Mouse (Mus musculus): ENCODE measurements around the gene Pate2.

The Pate2 gene

DNA sequence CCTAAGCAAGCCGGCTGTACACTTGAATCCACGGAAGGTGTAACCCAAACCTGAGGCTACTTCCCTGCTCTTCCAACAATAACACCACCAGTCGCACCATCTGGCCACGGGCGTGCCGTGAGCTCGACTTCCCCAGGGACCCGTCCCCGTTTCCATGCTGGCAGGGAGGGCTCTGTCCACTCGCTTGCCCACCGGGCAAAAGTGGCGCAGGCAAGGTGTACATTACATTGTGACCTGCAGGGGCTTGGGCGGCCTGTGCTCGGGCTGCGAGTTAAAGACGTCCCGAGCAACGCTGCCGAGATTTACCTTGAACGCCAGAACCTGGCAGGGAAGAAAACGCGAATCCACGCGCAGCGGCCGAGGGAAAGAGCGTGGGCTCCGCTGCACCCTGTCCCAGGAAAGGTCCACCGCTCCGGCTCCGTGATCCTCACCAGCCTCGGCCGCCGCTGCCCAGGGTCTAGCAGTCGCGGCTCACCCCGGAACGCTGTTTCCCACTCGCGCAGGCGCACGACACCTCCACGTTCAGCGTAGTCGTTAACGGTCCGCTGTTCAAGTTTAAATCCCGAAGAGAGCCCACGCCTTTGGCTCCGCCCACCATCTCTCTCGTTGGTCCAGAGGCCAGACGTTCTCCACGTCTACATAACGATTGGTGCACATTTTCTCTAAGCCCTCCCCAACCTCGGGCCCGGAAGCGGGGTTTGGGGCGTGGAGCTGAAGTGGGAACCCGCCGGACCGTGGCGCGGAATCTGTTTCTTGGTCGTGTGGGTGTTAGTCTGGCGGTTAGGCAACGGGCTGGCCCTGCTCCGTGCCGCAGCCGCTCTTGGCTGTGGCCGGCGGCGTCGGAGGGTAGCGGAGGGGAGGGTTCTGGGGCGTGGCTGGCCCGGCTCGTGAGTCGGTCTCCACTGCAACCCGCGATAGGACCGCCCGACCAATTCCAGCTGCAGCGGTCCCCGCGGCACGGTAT, at the start of gene Pate2, which contains the start of gene Hyls1:
Gene Pate2 (plus strand): TSS at position 714 of the 964 bp plus-strand sequence.
Gene Hyls1 (minus strand): TSS at position 828 of the 964 bp plus-strand sequence.
- peak; percentile 99 for DNase-seq (ENCODE audit: inconsistent ontology term)

DNA sequence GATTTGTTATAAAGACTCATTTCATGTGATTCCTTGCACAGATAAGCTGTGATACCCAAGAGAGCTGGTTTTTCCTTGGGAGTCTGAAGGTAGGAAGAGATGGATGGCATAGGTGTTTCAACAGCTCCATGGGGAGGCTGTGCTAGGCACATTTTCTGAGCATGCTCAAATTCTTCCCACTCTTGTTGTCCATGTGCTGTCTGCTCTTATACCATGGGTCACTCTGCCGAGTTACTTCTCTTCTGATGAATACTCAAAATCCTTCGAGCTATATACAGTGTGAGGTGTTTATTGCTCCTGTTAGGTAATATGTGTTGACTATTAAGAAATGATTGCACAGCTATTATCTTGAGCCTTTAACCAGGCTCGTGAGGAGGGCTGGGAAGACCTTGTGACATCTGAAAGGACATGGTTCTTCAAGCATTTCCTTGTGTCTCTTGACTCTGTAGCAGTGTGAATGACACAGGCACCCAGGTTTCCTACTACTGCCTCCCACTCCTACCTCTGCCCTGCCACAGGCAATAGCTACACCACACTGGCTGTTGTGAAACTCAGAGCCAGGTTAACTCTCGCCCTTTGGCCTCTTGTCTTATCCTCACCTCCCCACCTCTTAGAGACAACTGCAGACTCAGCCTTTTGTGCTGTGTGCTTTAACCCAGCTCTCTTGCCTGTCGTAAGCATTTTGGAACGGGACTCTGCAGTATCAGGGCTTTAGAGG, 49.3 kb upstream of the Pate2 start:
- no peak for DNase-seq (ENCODE audit: inconsistent ontology term)

DNA sequence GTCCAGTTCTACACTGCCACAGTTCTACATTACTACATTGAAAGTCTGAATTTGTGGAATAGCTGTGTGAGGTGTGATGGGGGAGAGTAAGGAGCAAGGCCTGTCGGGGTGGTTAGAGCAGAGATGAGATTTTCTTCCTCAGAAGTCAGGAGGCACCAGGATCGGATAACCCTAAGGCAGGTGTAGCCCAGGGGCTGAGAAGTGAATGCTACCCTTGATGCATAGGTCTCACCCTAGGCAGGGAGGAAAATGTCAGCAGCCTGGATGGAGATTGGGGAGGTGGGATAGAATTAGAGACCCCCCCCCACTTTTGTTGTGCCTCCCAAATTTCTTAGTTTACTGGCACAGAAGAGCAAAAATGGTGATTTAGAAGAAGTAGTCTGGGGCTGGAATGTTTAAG, 47.8 kb upstream of the Pate2 start:
- DNase-seq (ENCODE audit: inconsistent ontology term), result no peak

DNA sequence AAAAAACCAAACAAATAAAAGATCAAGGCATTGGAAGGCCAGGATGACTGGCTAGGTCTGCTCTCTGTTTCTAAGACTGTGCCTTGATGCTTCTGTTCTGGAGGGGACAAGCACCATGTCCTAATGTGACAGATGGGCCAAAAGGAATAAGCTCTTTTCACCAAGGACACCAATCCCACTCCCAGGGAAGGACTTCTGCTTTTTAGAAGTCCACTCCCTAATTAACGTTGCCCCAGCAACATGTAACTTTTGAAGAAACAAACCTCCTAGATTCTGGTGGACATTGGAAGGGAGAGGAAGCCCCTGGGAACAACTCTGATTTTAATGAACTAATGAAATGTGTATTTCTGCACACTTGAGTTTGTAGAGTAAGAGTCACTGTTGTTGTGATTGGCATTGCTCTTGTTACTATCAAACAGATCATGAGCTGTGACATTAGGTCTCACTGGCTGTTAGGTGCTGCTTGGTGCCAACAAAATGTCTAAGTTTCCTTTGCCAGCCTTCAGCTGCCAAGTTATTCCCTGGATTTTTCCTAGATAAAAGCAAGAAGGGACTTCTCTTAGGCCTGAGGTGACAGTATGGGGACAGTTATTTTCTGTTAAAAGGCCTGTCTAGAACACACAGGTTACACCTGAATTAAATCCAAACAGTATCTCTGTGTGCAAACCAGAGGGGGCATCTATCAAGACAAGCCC, 47.1 kb upstream of the Pate2 start:
- no peak for DNase-seq (ENCODE audit: inconsistent ontology term)

DNA sequence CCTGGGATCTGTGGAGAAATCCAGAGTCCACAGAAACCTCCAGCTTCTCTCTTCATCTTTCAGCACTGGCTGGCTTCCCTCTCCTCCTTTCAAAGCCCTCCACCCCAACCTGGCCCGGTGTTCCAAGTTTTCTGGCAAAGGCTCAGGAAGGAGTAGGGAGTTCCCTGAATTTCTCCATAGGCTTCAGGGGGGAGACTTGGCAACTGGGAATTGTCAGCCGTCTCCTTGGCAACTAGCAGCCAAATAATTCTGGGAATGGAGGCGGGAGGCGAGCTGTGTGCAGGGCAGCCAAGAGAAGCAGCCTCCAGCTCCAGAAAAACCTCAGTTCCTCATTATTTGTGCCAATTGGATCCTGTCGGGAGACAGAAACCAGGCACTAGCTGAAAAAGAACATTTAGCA, 46.5 kb upstream of the Pate2 start:
- DNase-seq (ENCODE audit: inconsistent ontology term), result peak; percentile 79

DNA sequence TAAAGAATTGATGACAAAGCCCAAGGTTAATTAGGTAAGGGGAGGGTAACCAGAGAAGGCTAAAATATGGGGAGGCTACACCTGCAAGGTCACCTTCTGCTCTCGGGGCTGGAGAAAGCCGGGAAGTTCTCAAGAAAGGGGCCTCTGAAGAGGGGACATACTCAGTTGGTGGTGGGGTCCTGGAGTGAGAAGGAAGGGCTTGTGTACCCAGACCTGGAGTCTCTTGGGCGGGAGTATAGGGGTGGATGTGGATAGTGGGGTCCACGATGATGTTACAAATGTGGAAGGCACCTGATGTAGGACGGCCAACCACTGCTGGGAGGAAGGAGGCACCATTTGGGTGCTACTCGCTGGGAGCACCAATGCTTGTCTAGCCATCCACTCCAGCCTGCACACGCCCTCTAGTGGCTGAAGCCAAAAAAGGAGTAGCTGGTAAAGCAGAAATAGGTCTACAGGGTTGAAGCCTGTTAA, 46.1 kb upstream of the Pate2 start:
- DNase-seq (ENCODE audit: inconsistent ontology term), result peak; percentile 69

DNA sequence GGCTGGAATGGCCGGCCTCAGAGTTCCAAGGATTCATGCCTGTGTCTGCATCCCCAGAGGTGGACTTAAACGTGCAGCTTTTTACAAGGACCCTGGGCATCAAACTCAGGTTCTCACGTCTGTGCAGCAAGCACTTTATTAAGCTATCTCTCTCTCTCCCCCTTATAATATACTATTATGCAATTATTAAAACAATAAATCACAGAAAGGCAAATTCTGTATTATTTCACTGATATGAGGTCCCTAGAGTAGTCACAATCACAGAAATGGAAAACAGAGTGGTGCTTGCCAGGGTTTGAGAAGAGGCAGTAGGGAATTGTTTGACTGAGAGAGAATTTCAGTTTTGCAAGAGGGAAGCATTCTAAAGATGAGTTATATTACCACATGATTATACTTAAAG, 40.9 kb upstream of the Pate2 start:
- DNase-seq (ENCODE audit: inconsistent ontology term), result no peak

DNA sequence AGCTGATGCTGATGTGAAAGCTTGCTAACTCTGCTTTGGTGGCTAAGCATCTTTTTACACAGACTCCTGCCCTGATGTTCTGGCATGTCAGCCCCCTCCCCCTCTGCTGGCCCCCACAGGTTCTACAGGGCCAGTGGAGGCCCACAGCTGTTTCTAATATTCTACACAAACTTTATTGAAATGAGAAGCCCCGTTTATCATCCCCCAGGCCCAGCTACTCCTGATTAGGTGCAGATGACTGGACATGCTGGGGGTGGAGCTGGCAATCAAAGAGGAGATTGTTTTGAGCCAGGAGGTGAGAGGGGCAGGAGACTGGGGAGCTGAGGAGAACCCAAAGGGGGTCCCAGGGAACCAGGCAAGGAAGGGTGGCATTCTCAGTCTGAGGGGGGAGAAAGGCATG, 40.3 kb upstream of the Pate2 start:
- no peak for DNase-seq (ENCODE audit: inconsistent ontology term)

DNA sequence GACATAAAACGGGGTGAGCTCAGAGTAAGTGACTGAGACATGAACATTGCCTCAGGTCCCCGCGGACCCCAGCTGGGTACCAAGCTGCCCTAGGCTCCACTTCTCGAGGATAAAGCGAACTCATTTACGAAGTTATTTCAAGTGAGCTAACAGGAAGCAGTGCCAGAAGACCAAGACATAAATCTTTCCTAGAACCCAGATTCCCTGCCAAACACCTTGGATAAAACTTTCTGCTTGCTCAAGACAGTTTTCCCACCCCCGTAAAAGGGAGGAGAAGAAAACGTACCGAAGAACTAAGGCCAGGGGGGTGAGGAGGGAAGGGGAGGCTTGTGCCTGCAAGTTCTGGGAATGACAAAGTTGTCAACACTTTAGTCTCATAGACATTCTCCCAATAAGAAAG, 36.8 kb upstream of the Pate2 start:
- no peak for DNase-seq (ENCODE audit: inconsistent ontology term)

DNA sequence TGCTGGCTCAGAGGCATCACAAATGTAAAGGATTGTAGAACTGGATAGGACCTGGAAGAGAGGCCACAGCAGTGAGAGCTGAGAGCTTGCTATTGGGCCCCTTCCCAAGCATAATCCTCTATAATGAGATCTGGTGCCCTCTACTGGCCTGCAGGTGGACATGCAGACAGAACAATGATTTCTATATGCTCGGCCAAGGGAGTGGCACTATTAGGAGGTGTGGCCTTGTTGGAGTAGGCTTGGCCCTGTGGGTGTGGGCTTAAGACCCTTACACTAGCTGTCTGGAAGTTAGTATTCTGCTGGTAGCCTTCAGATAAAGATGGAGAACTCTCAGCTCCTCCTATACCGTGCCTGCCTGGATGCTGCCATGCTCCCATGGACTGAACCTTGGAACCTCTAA, 35.0 kb upstream of the Pate2 start:
- peak; percentile 51 for DNase-seq (ENCODE audit: inconsistent ontology term)

DNA sequence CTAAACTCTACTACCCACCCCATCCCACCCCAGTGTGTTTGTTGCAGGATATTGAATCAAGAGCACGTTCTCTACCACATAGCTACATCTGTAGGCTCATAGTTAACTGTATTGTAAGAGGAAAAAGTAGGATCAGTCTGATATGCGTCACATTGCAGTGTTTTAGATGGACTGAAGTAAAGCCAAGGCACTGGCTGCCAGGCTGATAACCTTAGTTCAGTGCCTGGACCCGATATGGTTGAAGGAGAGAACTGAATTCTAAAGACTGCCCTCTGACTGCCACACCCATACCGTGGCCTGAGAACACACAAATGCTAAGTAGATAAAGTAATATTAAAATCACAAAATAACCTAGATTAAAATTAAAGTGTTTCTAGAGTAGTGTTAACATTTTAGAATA, 34.2 kb upstream of the Pate2 start:
- DNase-seq (ENCODE audit: inconsistent ontology term), result no peak

DNA sequence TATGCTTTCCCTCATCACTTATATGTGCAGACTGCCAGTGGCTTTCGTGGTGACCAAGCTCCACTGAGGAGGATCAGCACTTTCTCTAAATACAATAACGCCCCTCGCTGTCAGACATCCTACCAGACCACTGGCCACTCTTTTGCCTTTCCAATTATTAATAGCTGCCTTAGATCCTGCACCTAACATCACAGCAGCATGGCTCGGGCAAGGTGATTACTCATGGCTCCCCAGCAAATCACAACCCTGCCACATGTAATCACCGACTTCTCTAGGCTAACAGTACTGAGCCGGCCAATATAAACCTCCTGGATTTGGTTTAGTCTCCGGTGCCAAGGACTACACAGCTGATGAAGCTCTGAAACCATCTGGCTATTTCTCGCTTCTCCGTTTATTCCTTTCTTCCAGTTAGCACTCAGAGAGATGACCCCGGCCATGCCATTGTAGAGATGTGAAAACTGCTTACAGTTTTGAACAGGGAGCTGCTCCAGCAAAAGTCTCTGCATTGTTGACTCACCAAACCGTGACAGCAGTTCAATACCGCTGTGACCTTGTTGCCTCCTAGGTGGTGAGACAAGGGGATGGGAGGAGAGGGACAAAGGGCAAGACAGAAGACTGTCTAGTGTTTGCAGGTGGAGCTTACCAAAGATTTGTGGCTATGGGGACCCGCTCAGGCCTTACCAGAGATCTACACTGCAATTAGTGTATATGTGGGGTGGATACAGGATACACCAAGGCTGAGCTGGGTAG, 30.9 kb upstream of the Pate2 start:
- DNase-seq (ENCODE audit: inconsistent ontology term), result no peak

DNA sequence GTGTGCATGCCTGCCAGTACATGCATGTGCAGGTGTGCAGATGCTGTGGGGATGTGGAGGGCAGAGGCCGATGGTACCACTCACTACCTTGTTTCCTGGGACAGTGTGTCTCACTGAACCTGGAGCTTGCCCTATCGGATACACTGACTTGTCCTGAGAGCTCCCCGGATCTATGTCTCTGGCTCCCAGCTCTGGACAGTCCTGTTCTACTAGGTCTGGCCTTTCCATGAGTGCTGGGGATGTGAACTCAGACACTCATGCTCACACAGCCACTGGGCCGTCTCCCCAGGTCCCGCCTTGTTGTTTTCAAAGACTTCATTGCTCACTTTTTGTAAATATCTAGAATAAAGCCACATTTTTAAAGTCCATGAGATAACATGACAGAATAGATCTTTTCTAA, 29.1 kb upstream of the Pate2 start:
- DNase-seq (ENCODE audit: inconsistent ontology term), result no peak

DNA sequence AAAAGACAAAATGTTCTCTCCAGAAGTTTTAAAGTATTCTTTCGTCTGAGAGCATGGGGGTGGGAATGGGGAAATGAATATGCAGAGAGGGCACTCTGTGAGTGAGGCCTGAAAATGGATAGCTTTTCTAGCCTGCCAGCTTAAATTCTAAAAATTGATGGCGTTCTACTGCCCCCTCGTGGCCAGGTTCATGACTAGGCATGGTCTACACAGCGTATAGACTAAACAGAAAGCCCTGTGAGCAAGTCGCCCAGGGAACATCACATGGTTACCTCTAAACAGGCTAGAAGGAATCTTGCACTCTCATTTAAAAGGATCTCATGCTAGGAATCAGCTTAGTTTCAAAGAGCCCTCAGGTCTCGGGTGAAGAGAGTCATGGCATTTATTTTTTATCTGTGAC, 28.6 kb upstream of the Pate2 start:
- peak; percentile 61 for DNase-seq (ENCODE audit: inconsistent ontology term)

DNA sequence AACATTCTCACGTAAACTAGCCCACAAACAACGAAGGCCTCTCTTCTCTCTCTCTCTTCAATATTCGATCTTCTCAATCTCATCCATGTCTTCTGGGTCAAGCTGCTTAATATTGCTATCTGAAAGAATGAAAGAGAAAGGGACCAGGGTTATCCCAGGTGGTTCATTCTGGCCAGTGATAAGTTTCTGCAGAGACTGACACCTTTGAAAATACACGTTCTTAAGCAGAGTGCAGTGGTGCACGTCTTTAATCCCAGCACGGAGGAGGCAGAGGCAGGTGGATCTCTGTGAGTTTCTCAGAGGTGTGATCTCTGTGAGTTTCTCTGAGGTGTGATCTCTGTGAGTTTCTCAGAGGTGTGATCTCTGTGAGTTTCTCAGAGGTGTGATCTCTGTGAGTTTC, 28.1 kb upstream of the Pate2 start:
- DNase-seq (ENCODE audit: inconsistent ontology term), result no peak

DNA sequence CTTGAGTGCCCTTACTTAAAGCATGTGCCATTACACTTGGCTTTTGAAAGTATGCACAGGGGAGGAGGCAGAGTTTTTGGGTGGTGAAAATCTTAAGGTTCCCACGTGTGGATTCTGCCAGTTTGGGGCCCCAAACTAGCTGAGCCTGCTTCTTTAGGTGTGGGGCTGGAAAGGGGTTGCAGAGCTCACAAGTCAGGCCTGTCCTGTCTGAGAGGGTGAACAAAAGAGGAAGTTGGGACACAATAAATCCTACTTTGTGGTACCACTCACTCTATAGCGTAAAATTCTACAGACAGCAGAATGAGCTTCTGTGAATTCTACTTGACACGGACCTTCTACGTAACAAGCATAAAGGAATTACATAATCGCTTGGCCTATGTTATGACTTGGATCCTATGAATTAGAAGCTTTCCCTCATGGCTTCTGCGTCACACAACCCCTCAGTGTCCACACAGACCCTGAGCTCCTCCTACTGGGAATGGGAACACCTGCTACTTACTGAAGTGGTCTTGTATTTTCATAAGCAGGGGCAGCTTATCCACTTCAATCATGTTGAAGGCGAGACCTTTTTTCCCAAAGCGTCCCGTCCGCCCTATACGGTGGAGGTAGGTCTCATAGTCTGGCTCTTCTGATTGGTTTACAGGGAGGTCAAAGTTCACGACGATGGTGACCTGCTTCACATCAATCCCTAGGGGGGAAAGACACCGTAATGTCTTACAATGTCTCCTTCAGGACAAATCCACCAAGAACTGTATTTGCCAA, 26.8 kb upstream of the Pate2 start:
- DNase-seq (ENCODE audit: inconsistent ontology term), result no peak

DNA sequence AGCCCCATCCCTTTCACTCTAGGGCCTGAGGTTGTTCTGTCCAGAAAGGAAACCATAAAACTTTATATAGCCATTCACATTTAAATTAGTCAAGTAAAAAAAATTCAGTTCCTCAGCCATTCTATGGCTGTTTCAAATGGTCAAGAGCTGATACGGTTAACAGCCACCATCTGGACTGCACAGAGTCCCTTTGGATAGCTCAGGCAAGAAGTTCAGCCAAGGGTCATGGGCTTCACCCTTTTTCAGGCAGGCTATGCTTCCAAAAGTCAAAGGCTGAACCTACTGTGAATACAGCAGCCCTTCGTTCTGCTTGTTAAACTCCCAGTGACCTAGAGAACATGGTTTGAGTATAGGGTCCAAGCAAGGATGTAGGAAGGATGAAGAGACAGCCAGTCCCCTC, 25.4 kb upstream of the Pate2 start:
- DNase-seq (ENCODE audit: inconsistent ontology term), result no peak

DNA sequence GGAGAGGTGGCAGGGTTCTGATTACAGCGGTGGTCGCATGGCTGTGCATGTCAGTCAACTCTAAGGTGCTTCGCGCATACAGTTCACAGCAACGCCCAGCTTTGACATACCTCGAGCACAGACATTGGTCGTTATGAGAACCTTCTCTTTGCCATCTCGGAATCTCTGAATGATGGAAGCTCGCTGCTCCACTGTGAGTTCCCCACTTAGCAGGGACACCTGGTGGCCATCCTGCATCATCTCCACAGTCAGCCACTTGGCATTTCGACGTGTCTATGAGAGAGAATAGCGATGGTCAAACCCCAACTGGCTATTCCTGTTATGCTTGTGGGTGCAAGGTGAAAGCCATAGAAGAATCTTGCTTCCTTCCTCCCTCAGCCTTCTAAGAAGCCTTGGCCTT, 24.4 kb upstream of the Pate2 start:
- no peak for DNase-seq (ENCODE audit: inconsistent ontology term)

DNA sequence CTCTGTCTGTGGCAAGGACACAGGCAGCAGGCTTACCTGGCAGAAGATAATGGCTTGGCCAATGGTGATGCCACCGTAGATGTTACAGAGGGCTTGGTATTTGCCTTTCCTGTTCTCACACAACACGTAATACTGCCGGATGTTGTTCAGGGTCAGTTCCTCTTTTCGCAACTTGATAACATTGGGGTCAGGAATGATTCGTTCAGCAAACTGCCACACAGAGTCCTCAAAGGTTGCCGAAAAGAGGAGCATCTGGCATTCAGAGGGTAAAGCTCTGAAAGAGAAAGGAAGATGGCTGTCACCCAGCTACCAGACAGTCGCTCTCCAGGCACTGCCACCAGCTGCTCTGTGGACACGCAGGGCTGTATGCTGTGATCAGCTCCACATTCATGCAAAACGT, 23.3 kb upstream of the Pate2 start:
- no peak for DNase-seq (ENCODE audit: inconsistent ontology term)

DNA sequence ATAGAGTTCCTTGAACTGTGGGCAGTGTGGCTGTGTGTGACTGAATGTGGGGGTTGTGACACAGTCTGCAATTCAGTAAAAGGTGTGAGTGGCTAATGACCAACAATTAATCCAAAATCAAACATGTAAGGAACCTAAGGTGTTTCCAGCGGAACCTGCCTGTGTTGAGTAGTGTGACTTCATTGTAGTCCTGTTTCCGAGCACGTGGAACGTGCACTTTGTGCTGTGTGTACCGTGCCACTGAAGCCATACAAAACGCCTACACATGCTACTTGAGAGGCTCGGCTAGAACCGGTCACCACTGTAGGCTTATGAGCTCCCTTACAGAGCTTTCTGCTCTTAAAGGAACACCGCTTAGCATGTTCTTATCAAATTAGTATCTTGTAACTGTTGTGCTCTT, 21.6 kb upstream of the Pate2 start:
- DNase-seq (ENCODE audit: inconsistent ontology term), result no peak

All from Muller cell, postnatal 12 days (primary cell).